Mouse (Mus musculus) bone marrow, adult 2 months (tissue): ENCODE measurements around the gene Park7. TPM values are rescaled to one million over a fixed set of nuclear protein-coding genes. Genes with fewer than 3 reads are reported as not detected.
"Not testable (repeated sequence)": the region's sequence is repeated elsewhere in the genome, so short reads cannot be mapped to it uniquely, and the experiment has no call there.

Source experiments
- H3K27ac ChIP-seq: fragments of 200-500 bp; 2 replicates; pipeline ENCODE4 v1.5.1; 2012; ENCODE audit warnings: low read depth, mild to moderate bottlenecking, control low read depth, inconsistent platforms, low read length; ENCODE audit not compliant: control insufficient read depth, poor library complexity, insufficient read depth
- H3K4me1 ChIP-seq: fragments of 200-500 bp; 2 replicates; pipeline ENCODE4 v1.6.1; 2011; ENCODE audit warnings: low read length; ENCODE audit not compliant: control insufficient read depth, insufficient read depth
- H3K4me3 ChIP-seq: fragments of 200-500 bp; replicated peaks from 2 replicates; pipeline ENCODE3; 2011; ENCODE audit warnings: mild to moderate bottlenecking, low read depth, low read length, control low read depth; ENCODE audit not compliant: control insufficient read depth
- CTCF ChIP-seq: fragments of 200-500 bp; IDR thresholded peaks from 2 replicates; pipeline ENCODE4 v1.5.1; 2011; ENCODE audit warnings: low read length, control low read depth; ENCODE audit not compliant: control insufficient read depth, insufficient read depth
- POLR2A ChIP-seq: fragments of 200-500 bp; IDR thresholded peaks from 2 replicates; pipeline ENCODE4 v1.6.1; 2011; ENCODE audit warnings: low read depth, mild to moderate bottlenecking, control low read depth, low read length, borderline replicate concordance; ENCODE audit not compliant: control insufficient read depth
- WGBS: fragments of 180-500 bp; shearing (Covaris S2); methylation state at CpG from one replicate; pipeline ENCODE4 v1.1.7; 2018; 5-methylcytosine and 5-hydroxymethylcytosine counted together
- polyA plus RNA-seq: library from polyadenylated mRNA; stranded (reverse); fragments of >200 nt; gene quantifications from 2 replicates; pipeline ENCODE4 v1.2.4, GENCODE M21; 2011; ENCODE audit warnings: low replicate concordance; ENCODE audit not compliant: missing spikeins, insufficient read depth, insufficient read length

Gene Park7
- polyA plus RNA-seq, 1 experiment, result 121 TPM

- no peak for TF ChIP-seq CTCF
- TF ChIP-seq POLR2A, result no peak
- Histone ChIP-seq H3K4me3 (no peak overlapping the region), H3K27ac (no peak overlapping the region), H3K4me1 (no peaks in the 10 kb centered on the region; the same call in none of the 2 replicates)
- 85% methylated on average over 13 of the region's 13 CpGs for WGBS
These were observed 24.3 kb downstream of the Park7 start for GRCm38 (mm10) chr4:150889955-150890315.

- Histone ChIP-seq H3K4me1 (no peaks in the 10 kb centered on the region; the same call in none of the 2 replicates), H3K27ac (peak overlapping the region; percentile 3; the same call in 1 of the 2 replicates), H3K4me3 (no peak overlapping the region)
- WGBS, result 64% methylated on average over 20 of the region's 20 CpGs
- no peak for TF ChIP-seq POLR2A
- no peak for TF ChIP-seq CTCF
These were observed 24.8 kb downstream of the Park7 start for GRCm38 (mm10) chr4:150889273-150889954.

GRCm38 (mm10) chr4:150888492-150888891 lies 25.7 kb downstream of the Park7 start:
- no peak for TF ChIP-seq POLR2A
- TF ChIP-seq CTCF, result no peak
- 86% methylated on average over 4 of the region's 4 CpGs for WGBS
- Histone ChIP-seq H3K4me3 (no peak overlapping the region), H3K27ac (no peak overlapping the region), H3K4me1 (no peaks in the 10 kb centered on the region; the same call in none of the 2 replicates)

GRCm38 (mm10) chr4:150887903-150888302 lies 26.3 kb downstream of the Park7 start:
- WGBS, result 76% methylated on average over 5 of the region's 5 CpGs
- Histone ChIP-seq H3K4me3 (no peak overlapping the region), H3K27ac (no peak overlapping the region), H3K4me1 (no peaks in the 10 kb centered on the region; the same call in none of the 2 replicates)
- no peak for TF ChIP-seq CTCF
- no peak for TF ChIP-seq POLR2A

- Histone ChIP-seq H3K4me1 (no peaks in the 10 kb centered on the region), H3K4me3 (no peak overlapping the region), H3K27ac (no peak overlapping the region)
- TF ChIP-seq POLR2A (no peak), CTCF (no peak)
- 55% methylated on average over 5 of the region's 5 CpGs for WGBS
These were observed 31.6 kb downstream of the Park7 start for GRCm38 (mm10) chr4:150882632-150883031.

GRCm38 (mm10) chr4:150880364-150880763 lies 33.9 kb downstream of the Park7 start:
- 82% methylated on average over 5 of the region's 5 CpGs for WGBS
- Histone ChIP-seq H3K27ac (no peak overlapping the region), H3K4me1 (no peaks in the 10 kb centered on the region), H3K4me3 (no peak overlapping the region)
- TF ChIP-seq CTCF (no peak), POLR2A (no peak)

GRCm38 (mm10) chr4:150879631-150880030 lies 34.6 kb downstream of the Park7 start:
- no peak for TF ChIP-seq POLR2A
- no peak for TF ChIP-seq CTCF

GRCm38 (mm10) chr4:150875393-150875792 lies 38.8 kb downstream of the Park7 start:
- TF ChIP-seq POLR2A, result no peak
- TF ChIP-seq CTCF, result no peak
- WGBS, result 76% methylated on average over 10 of the region's 10 CpGs

More at GRCm38 (mm10) chr4:150879631-150880030, 34.6 kb downstream of the Park7 start:
- Histone ChIP-seq H3K27ac (no peak overlapping the region), H3K4me3 (no peak overlapping the region), H3K4me1 (no peaks in the 10 kb centered on the region)
- 94% methylated on average over 22 of the region's 22 CpGs for WGBS

GRCm38 (mm10) chr4:150874416-150874815 lies 39.8 kb downstream of the Park7 start:
- not testable (repeated sequence) for H3K27ac ChIP-seq, H3K4me1 ChIP-seq, H3K4me3 ChIP-seq
- WGBS, result 17% methylated on average over 4 of the region's 4 CpGs

More at GRCm38 (mm10) chr4:150875393-150875792, 38.8 kb downstream of the Park7 start:
- Histone ChIP-seq H3K27ac (no peak overlapping the region), H3K4me1 (no peaks in the 10 kb centered on the region; the same call in 1 of the 2 replicates), H3K4me3 (no peak overlapping the region)
